In genomic region chr9:29960236-29960635, GRCm38 (mm10) we compare ENCODE assay signal across 19 mouse cellular contexts. TPM values are rescaled to one million over a fixed set of nuclear protein-coding genes. Genes with fewer than 3 reads are reported as not detected.
DNase-seq lines count a peak whose midpoint lies in the region; ATAC-seq and TF ChIP-seq lines count a peak whose summit lies in the region.
"Had no signal": no experiment of that assay in that cellular context is flagged by ENCODE, and none has a peak within 500 bp of the region (broad histone marks: within the 10 kb centered on the region; RNA-seq: fewer than 3 reads in every experiment).

No protein-coding gene starts in this region.

- WGBS in forebrain, embryonic 15.5 days, result 31% methylated on average over 3 of the region's 3 CpGs
- WGBS in midbrain, embryonic 13.5 days, result 28% methylated on average over 3 of the region's 3 CpGs

- no peak overlapping the region for H3K9ac ChIP-seq in forebrain, embryonic 15.5 days (replicated peaks)
- H3K9ac ChIP-seq in midbrain, embryonic 13.5 days (replicated peaks), result peak overlapping the region; percentile 77
- H3K9ac ChIP-seq: embryonic facial prominence, embryonic 15.5 days; liver, postnatal 0 days had no signal

- intact Hi-C loops in left cerebral cortex, adult 2 months (cut with DNase I), result loop anchor here (5.0 kb wide), 4 partner anchors 78 to 298 kb away; no protein-coding TSS in a partner anchor
- intact Hi-C loops in left cerebral cortex, postnatal 10 days (cut with DNase I), result loop anchor here (5.0 kb wide), 3 partner anchors 153 to 302 kb away; no protein-coding TSS in a partner anchor

- H3K9me3 ChIP-seq in forebrain, embryonic 15.5 days, result no peaks in the 10 kb centered on the region
- H3K9me3 ChIP-seq in midbrain, embryonic 13.5 days, result no peaks in the 10 kb centered on the region
- H3K9me3 ChIP-seq: embryonic facial prominence, embryonic 15.5 days had no signal

- ATAC-seq in forebrain, embryonic 15.5 days (replicated peaks), result no peak
- ATAC-seq in midbrain, embryonic 13.5 days, result no peak
- ATAC-seq: liver, postnatal 0 days had no signal

- no peak for DNase-seq in left cerebral cortex, adult 2 months (ENCODE audit: extremely low spot score in 1 of 2, low spot score in 2 of 2)
- DNase-seq in left cerebral cortex, postnatal 10 days (ENCODE audit: extremely low spot score in 1 of 2, low spot score in 2 of 2), result no peak
- no peak for DNase-seq in lung, adult 18-20 months
- DNase-seq in spleen, adult 18-20 months, result no peak
- DNase-seq in cerebellum, adult 18-20 months, result no peak
- DNase-seq: adrenal gland, postnatal 25 days; cerebellum, adult 9-10 months; gastrocnemius, postnatal 10 days; heart, adult 2 months; kidney, adult 2 months; kidney, postnatal 4 days; liver; liver, postnatal 0 days; retina, postnatal 1 day; thymus, postnatal 4 days had no signal

- 0 out of 2 replicates have a peak, but pooled peaks cover 2% of the 10 kb centered on the region for H3K27me3 ChIP-seq in forebrain, embryonic 15.5 days
- peaks cover 5% of the 10 kb centered on the region; the same call in 1 of the 2 replicates for H3K27me3 ChIP-seq in midbrain, embryonic 13.5 days

- H3K36me3 ChIP-seq in forebrain, embryonic 15.5 days, result no peaks in the 10 kb centered on the region
- H3K36me3 ChIP-seq in midbrain, embryonic 13.5 days, result no peaks in the 10 kb centered on the region
- H3K36me3 ChIP-seq: embryonic facial prominence, embryonic 15.5 days had no signal

- peak overlapping the region; percentile 96 for H3K27ac ChIP-seq in left cerebral cortex, adult 2 months
- H3K27ac ChIP-seq in forebrain, embryonic 15.5 days (replicated peaks), result no peak overlapping the region
- peak overlapping the region; percentile 66 for H3K27ac ChIP-seq in midbrain, embryonic 13.5 days
- H3K27ac ChIP-seq: embryonic facial prominence, embryonic 15.5 days; heart, adult 2 months had no signal

- no peak for TF ChIP-seq CTCF in left cerebral cortex, adult 2 months (IDR thresholded peaks at IDR 0.05)

- H3K4me1 ChIP-seq in forebrain, embryonic 15.5 days, result peaks cover 33% of the 10 kb centered on the region
- peaks cover 42% of the 10 kb centered on the region for H3K4me1 ChIP-seq in midbrain, embryonic 13.5 days (replicated peaks)

- peak overlapping the region; percentile 79 for H3K4me3 ChIP-seq in left cerebral cortex, adult 2 months
- peak overlapping the region; percentile 62 for H3K4me3 ChIP-seq in forebrain, embryonic 15.5 days
- peak overlapping the region; percentile 52 for H3K4me3 ChIP-seq in midbrain, embryonic 13.5 days (replicated peaks)
- H3K4me3 ChIP-seq: embryonic facial prominence, embryonic 15.5 days; heart, adult 2 months had no signal

- H3K4me2 ChIP-seq in forebrain, embryonic 15.5 days (replicated peaks), result peak overlapping the region; percentile 74
- H3K4me2 ChIP-seq in midbrain, embryonic 13.5 days (replicated peaks), result peak overlapping the region; percentile 81
- H3K4me2 ChIP-seq: embryonic facial prominence, embryonic 15.5 days had no signal

RNA-seq across cellular contexts. Expression of gene Ntm, which starts 2.7 kb away (rescaled TPM):
- 100 to 1,000 TPM; 288 to 294 TPM for total RNA-seq in left cerebral cortex, adult 2 months (2021)
- 100 to 1,000 TPM; 379 to 391 TPM for total RNA-seq in left cerebral cortex, postnatal 10 days (2021)
- 98.7 and 106 TPM in 2 replicates for polyA plus RNA-seq in forebrain, embryonic 15.5 days (2015; fragmentation: Nextera tagmentation; extraction: Ambion mirVana)
- polyA plus RNA-seq in midbrain, embryonic 13.5 days (2015; fragmentation: Nextera tagmentation; extraction: Ambion mirVana), result 125 and 129 TPM in 2 replicates
- polyA plus RNA-seq: C2C12 had no signal
